Mouse (Mus musculus) liver, postnatal 0 days (tissue): Measurements from ENCODE around the gene Ptprj.

ENCODE experiments used
- CTCF ChIP-seq: sonication (generic); IDR thresholded peaks from 2 replicates; pipeline ENCODE4 v1.5.1; 2016; ENCODE audit warnings: antibody characterized with exemption, low read depth
- EP300 ChIP-seq: IDR thresholded peaks from 2 replicates; pipeline ENCODE4 v1.6.1; 2016; ENCODE audit warnings: antibody characterized with exemption, low read depth, mild to moderate bottlenecking

- TF ChIP-seq CTCF (no peak), EP300 (no peak)
These were observed 49.1 kb upstream of the Ptprj start for GRCm38 (mm10) chr2:90629552-90629951.
